Mouse (Mus musculus) heart, adult 2 months (tissue): ENCODE data around the gene Tcte2.

ENCODE experiments used
- CTCF ChIP-seq: fragments of 200-600 bp; IDR thresholded peaks from 2 replicates; pipeline ENCODE4 v1.8.1; 2022; ENCODE audit warnings: antibody characterized with exemption, mild to moderate bottlenecking, moderate library complexity
- POLR2A ChIP-seq: fragments of 200-500 bp; IDR thresholded peaks from 2 replicates; pipeline ENCODE4 v1.6.1; 2011; ENCODE audit warnings: mild to moderate bottlenecking, low read depth, low read length, control low read depth; ENCODE audit not compliant: insufficient read depth

- TF ChIP-seq POLR2A (no peak), CTCF (no peak)
These were observed 50.5 kb downstream of the Tcte2 start for GRCm38 (mm10) chr17:13711173-13711572.
